Mouse (Mus musculus) embryonic fibroblast, embryonic 13.5 days (primary cell): ENCODE results near the gene Ston2.
"Not testable (repeated sequence)": the region's sequence is repeated elsewhere in the genome, so short reads cannot be mapped to it uniquely, and the experiment has no call there.

ENCODE experiments used
- CTCF ChIP-seq: IDR thresholded peaks from 2 replicates; pipeline ENCODE4 v1.5.1; 2011; ENCODE audit warnings: mild to moderate bottlenecking, control low read depth, low read length, moderate library complexity, borderline replicate concordance; ENCODE audit not compliant: insufficient read depth
- POLR2A ChIP-seq: IDR thresholded peaks from 2 replicates; pipeline ENCODE4 v1.6.1; 2011; ENCODE audit warnings: low read depth, mild to moderate bottlenecking, control low read depth, low read length, moderate library complexity

DNA sequence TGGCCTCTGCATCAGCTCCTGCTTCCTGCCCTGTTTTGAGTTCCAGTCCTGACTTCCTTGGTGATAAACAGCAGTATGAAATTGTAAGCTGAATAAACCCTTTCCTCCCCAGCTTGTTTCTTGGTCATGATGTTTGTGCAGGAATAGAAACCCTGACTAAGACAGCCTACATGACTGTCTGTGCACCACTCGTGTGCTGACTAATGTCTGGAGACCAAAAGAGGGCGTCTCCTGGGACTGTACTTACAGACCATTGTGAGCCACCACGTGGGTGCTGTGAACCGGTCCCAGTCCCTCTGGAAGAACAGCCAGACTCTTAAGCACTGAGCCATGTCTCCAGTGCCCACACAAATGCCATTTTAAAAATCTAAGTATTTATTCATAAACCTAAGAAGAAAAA, 202.4 kb downstream of the Ston2 start:
- TF ChIP-seq CTCF, POLR2A: not testable (repeated sequence)
